Mouse (Mus musculus) Patski (cell line): ENCODE results near the gene Ctc1. TPM values are rescaled to one million over a fixed set of nuclear protein-coding genes. Genes with fewer than 3 reads are reported as not detected.
"Not testable (repeated sequence)": the region's sequence is repeated elsewhere in the genome, so short reads cannot be mapped to it uniquely, and the experiment has no call there.

Experiments
- ATAC-seq: fragments of 100-300 bp; one replicate; pipeline ENCODE4 v1.8.0; 2021
- CTCF ChIA-PET: fragments of 350-600 bp; sonication (Branson Sonifier 250); formaldehyde crosslinking; loops from one replicate; lab custom pipeline; 2022; ENCODE audit warnings: inconsistent platforms; lab: Charles Lee
- POLR2A ChIA-PET: fragments of 350-600 bp; sonication (Branson Sonifier 250); formaldehyde crosslinking; loops from one replicate; lab custom pipeline; 2022; ENCODE audit warnings: antibody characterized with exemption, inconsistent platforms; lab: Charles Lee
- DNase-seq: peaks from one replicate; pipeline ENCODE4 v3.0.0-alpha.2; 2011; ENCODE audit warnings: low read depth, low spot score
- H3K27me3 ChIP-seq: fragments of 371-371 bp; one replicate; pipeline ENCODE4 v1.5.1; 2021
- CTCF ChIP-seq: fragments of 100-300 bp; IDR thresholded peaks from one replicate; pipeline ENCODE4 v1.5.1; 2021
- in situ Hi-C: fragments of 300-500 bp; cut with MboI; formaldehyde crosslinking; loops from 3 replicates; pipeline ENCODE4 v1.11.1; 2018; ENCODE audit warnings: low pct_unique_long_range_greater_than_20kb, mixed read lengths
- polyA plus RNA-seq: library from polyadenylated mRNA; unstranded; gene quantifications from one replicate; pipeline ENCODE4 v1.2.3, GENCODE M21; 2021

Ctc1 gene
- polyA plus RNA-seq, 1 experiment from 2014 or later, result 44.1 TPM

DNA sequence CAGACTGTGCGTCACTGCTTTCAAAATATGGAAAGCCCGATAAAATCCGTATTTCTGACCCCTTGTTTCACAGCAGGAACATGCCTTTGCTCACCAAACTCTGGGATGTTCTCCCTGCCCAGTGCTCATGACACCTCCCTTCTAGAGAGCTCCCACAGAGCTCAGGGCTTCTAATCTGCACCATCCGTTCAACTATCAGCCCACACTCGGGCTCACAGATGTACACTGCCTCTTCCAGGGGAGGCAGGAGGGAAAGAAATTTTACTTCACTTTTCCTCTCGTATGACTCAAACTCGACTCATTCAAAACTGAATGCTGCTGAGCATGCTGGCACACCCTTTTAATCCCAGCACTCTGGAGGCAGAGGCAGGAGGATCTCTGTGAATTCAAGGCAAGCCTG, 10.5 kb upstream of the Ctc1 start:
- no peak for ATAC-seq
- ChIA-PET POLR2A (no interaction called here), CTCF (interaction anchor here (1.0 to 1.6 kb wide), 2 partner anchors 24 to 100 kb away, joined by 3 to 4 read pairs; no protein-coding TSS in a partner anchor)
- no peak for DNase-seq
- H3K27me3 ChIP-seq, result no peaks in the 10 kb centered on the region
- in situ Hi-C loops, result no loop called here
- TF ChIP-seq CTCF, result no peak

DNA sequence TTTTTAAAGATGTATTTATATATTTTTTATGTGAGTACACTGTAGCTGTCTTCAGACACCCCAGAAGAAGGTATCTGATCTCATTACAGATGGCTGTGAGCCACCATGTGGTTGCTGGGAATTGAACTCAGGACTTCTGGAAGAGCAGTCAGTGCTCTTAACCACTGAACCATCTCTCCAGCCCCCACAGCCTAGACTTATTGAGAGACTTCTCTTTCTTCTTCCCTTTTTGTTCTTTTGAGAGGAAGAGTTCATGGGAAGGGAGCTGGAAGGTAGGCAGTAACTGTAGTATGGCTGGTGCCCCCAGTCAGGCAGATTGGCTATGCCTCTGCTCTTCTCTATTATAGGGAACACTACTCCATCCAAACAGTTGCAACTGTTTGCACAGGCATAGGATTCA, 9.1 kb upstream of the Ctc1 start:
- in situ Hi-C loops, POLR2A ChIA-PET, ATAC-seq, CTCF ChIA-PET, DNase-seq, H3K27me3 ChIP-seq: not testable (repeated sequence)

DNA sequence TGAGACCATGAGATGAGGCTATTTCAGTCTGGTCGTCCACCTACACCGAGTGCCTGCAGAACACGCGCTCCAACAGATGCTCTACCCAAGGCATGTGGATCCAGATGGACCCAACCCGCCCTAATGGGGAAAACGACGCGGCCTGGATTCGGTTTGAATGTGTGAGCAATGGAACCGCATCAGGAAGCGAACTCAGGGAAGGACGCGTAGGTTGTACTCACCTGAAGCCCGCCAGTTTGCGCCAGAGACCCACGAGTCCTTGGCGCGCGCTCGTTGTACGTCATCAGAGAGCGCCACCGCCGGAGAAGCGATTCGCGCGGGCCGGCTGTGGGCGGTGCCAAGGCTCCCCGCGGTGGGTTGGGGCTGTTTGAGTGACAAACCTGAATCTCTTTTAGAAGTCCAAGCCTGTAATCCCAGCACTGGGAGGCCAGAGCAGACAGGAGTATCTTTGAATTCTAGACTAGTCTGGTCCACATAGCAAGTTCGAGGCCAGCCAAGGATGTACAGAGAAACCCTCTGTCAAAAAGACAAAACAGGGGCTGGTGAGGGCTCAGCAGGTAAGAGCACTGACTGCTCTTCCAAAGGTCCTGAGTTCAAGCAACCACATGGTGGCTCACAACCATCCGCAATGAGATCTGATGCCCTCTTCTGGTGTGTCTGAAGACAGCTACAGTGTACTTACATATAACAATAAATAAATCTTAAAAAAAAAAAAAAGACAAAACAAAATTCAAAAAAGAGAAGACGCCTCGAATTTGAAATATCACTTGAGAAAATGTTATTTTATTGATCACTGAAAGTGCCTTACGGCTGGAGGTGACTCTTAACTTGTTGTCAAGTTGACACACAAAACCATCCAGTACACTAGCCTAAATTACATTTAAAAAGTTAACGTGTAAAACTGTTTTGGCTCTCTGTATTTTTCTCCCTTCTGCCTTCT, 7.3 kb upstream of the Ctc1 start, which contains the start of gene Pfas:
Gene Pfas (minus strand): TSS at position 279 of the 940 bp plus-strand sequence.
- ATAC-seq (peak; percentile 54), DNase-seq (peak; percentile 44)
- ChIA-PET CTCF (no interaction called here), POLR2A (interaction anchor here (0.6 kb wide), 1 partner anchor 26 kb away, joined by 4 read pairs; no protein-coding TSS in a partner anchor)
- H3K27me3 ChIP-seq, result no peaks in the 10 kb centered on the region
- in situ Hi-C loops, result no loop called here
- no peak for TF ChIP-seq CTCF

DNA sequence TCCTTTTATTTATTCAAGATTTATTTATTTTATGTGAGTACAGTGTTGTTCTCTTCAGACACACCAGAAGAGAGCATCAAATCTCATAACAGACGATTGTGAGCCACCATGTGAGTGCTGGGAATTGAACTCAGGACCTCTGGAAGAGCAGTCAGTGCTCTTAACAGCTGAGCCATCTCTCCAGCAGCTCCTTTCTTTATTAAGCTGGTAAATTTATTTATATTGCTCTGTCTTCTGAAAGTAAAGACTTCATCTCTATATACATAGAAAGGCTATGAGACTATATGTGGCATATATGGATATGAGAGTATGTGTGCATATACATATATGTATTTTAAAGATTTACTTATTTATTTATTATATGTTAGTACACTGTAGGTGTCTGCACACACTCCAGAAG, 6.2 kb upstream of the Ctc1 start:
- ChIA-PET CTCF (no interaction called here), POLR2A (no interaction called here)
- H3K27me3 ChIP-seq, result no peaks in the 10 kb centered on the region
- DNase-seq (no peak), ATAC-seq (no peak)
- in situ Hi-C loops, result no loop called here
- TF ChIP-seq CTCF, result no peak

DNA sequence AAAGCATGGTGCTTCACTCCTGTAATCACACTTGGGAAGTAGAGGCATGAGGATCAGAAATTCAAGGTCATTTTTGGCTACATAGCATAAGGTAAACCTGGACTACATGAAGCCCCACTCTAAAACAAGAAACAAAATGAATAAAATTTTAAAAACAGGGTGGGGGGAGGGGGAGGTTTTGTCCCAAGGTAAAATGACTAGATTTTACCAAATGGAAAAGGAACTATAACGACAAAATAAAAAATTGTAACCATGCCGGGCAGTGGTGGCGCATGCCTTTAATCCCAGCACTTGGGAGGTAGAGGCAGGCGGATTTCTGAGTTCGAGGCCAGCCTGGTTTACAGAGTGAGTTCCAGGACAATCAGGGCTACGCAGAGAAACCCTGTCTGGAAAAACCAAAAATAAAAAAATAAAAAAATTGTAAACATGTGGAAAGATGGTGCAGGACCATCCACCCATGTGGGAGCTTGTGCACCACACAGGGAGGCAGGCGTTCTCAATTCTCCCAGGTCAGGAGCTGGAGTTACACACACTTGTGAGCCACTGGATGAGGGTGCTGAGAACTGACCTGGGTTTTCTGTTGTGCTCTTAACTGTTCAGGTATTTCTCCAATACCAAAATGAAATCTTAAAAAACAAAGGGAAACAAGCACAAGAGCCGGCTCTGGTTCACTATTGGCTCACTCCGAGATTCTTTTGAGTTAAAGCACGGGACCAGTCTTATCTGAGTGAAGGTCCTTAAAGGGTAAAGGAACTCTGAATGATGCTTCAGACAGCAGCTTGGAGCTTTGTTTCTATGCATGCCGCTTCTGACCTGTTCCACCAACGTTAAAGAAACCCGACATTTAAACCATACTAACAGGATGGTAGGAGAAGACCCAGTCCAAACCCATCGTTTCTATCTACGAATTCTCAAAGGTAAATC, 5.0 kb upstream of the Ctc1 start:
- no peak for ATAC-seq
- no peaks in the 10 kb centered on the region for H3K27me3 ChIP-seq
- no peak for TF ChIP-seq CTCF
- in situ Hi-C loops, result no loop called here
- POLR2A ChIA-PET, result interaction anchor here (0.8 kb wide), 1 partner anchor 30 kb away, joined by 3 read pairs; no protein-coding TSS in a partner anchor
- no peak for DNase-seq
- CTCF ChIA-PET, result interaction anchor here (0.9 to 1.0 kb wide), 2 partner anchors 19 to 56 kb away, joined by 3 read pairs; no protein-coding TSS in a partner anchor

DNA sequence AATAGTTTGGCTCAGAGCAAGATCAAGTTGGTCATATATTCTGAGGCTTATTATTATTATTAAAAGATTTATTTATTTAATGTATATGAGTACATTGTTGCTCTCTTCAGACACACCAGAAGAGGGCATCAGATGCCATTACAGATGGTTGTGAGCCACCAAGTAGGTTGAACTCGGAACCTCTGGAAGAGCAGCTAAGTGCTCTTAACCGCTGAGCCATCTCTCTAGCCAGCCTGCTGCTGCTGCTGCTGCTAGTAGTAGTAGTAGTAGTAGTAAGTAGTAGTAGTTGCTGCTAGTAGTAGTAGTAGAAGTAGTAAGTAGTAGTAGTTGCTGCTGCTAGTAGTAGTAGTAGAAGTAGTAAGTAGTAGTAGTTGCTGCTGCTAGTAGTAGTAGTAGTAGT, 4.3 kb upstream of the Ctc1 start:
- CTCF ChIA-PET, result interaction anchor here (0.9 to 1.3 kb wide), 4 partner anchors 11 to 55 kb away, joined by 3 to 5 read pairs (median 3); no protein-coding TSS in a partner anchor

DNA sequence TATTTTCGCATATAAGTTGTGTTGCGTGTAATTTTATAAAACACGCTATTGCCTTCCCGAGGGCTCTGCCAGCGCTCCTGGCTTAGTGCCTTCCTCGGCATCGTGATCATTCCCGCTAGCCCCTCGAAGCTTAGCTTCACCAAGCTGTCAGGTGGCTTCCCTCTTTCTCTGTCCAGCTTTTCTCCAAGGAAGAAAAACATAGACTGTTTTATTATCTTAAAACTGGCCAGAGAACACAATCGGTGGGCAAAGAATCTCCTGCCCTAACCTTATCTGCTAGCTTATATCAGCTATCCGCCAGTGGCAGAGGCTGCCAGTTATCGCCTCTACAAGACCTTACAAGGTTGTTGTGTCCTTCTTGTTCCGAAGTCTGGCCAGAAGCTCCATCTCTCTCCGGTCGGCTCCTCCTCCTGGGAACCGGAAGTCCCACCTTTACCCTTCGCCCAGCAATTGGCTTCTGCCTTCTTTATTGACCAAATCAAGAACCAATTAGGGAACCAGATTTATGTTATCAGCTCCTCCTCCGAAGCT, 3.6 kb upstream of the Ctc1 start:
- DNase-seq (peak; percentile 61), ATAC-seq (peak; percentile 66)
- CTCF ChIA-PET, result interaction anchor here (1.1 to 1.6 kb wide), 6 partner anchors 10 to 50 kb away, joined by 3 to 5 read pairs (median 4); no protein-coding TSS in a partner anchor
- no peaks in the 10 kb centered on the region for H3K27me3 ChIP-seq
- TF ChIP-seq CTCF, result no peak
- in situ Hi-C loops, result no loop called here
- POLR2A ChIA-PET, result interaction anchor here (1.2 to 1.6 kb wide), 2 partner anchors 12 to 30 kb away, joined by 5 to 7 read pairs; no protein-coding TSS in a partner anchor

More for the DNA sequence above, 4.3 kb upstream of the Ctc1 start:
- POLR2A ChIA-PET, result interaction anchor here (0.5 to 1.6 kb wide), 4 partner anchors 12 to 58 kb away, joined by 3 to 7 read pairs (median 4); no protein-coding TSS in a partner anchor
- ATAC-seq, in situ Hi-C loops, H3K27me3 ChIP-seq, DNase-seq: not testable (repeated sequence)
- peak; percentile 39 for TF ChIP-seq CTCF

DNA sequence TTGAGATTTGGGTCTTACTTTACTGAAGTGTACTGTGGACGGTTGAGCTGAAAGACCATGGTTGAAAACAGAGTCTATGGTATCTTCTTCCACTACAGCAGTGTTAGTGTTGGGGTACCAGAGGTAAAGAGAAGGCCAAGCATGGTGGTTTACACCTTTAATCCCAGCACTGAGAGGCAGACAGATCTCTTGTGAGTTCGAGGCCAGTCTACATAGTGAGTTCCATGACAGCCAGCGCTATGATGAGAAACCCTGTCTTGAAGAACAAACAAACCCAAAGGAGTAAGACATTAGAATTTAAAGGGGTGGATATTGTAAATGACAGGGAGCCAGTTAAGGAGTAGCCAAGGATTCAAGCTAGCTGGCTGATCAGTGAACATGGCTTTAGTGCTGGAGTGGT, 1.0 kb downstream of the Ctc1 start:
- H3K27me3 ChIP-seq, result no peaks in the 10 kb centered on the region
- no peak for TF ChIP-seq CTCF
- no peak for DNase-seq
- CTCF ChIA-PET, result interaction anchor here (1.6 to 1.8 kb wide), 2 partner anchors 17 to 19 kb away, joined by 4 to 6 read pairs; no protein-coding TSS in a partner anchor
- POLR2A ChIA-PET, result interaction anchor here (0.6 to 0.9 kb wide), 3 partner anchors 13 to 23 kb away, joined by 3 to 4 read pairs (median 4); no protein-coding TSS in a partner anchor
- in situ Hi-C loops, result no loop called here
- ATAC-seq, result no peak

DNA sequence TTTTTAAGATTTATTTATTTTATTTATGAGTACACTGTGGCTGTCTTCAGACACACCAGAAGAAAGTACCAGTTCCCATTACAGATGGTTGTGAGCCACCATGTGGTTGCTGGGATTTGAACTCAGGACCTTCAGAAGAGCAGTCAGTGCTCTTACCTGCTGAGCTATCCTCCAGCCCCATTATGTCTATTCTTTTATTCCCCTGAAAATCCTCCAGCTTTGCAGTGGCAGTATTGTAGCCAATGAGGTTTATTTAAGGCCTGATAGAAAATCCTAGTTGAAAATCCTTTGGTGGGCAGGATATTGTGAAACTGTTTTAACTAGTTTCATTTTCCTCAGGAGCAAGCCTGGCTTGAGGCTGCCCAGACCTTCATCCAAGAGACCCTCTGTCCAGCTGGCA, 5.0 kb downstream of the Ctc1 start:
- in situ Hi-C loops, result no loop called here
- H3K27me3 ChIP-seq, result no peaks in the 10 kb centered on the region
- CTCF ChIA-PET, result interaction anchor here (2.8 kb wide), 1 partner anchor 16 kb away, joined by 10 read pairs; no protein-coding TSS in a partner anchor
- TF ChIP-seq CTCF, result no peak
- ATAC-seq (no peak), DNase-seq (no peak)
- POLR2A ChIA-PET, result no interaction called here
